Mouse (Mus musculus) spleen, adult 2 months (tissue): ENCODE data around the gene Pip5k1c.

Experiments used
- CTCF ChIP-seq: fragments of 200-500 bp; IDR thresholded peaks from 2 replicates; pipeline ENCODE4 v1.5.1; 2011; ENCODE audit warnings: mild to moderate bottlenecking, inconsistent platforms; ENCODE audit not compliant: insufficient read depth, insufficient read length, insufficient replicate concordance; ENCODE audit errors: extremely low read depth
- POLR2A ChIP-seq: fragments of 200-500 bp; IDR thresholded peaks from 2 replicates; pipeline ENCODE4 v1.6.1; 2011; ENCODE audit warnings: low read depth, low read length, inconsistent platforms

- TF ChIP-seq POLR2A (peak; percentile 12), CTCF (no peak)
Measured at GRCm38 (mm10) chr10:81329194-81329975, 36.6 kb downstream of the Pip5k1c start.
